Mouse (Mus musculus): ENCODE measurements at regions not wholly inside any gene's neighbourhood (a gene's known extent, or its start where the extent isn't known, plus 50 kb on each side); places are given as distances from the start of the nearest gene placed in this dataset.

DNA sequence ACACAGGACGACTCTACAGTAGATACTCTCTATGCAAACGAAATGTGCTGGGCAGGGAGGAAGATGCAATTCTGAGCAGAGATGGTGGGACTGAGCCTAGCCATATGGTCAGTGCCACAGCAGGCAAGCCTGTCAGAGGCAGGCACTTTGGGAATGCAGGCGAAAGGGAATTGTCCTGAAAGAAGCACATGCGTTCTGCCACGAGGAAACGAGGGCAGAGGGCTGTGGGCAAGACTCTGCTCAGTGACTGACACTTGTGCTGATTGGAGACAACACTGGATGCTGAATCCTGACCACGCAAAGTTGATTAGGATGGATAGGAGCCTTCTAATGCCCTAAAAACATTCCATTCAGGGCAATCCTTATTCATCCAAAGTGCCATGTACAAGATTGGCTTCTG is 350.5 kb upstream of the Fam92a start:
- Histone ChIP-seq H3K36me3 (replicated peaks; ENCODE audit: low read length) (no peaks in the 10 kb centered on the region), H3K27me3 (replicated peaks) (no peaks in the 10 kb centered on the region), H3K4me3 (replicated peaks) (no peak overlapping the region), H3K4me1 (peaks cover 4% of the 10 kb centered on the region; the same call in 1 of the 2 replicates), H3K9me3 (peaks cover 4% of the 10 kb centered on the region; the same call in 1 of the 2 replicates)
- TF ChIP-seq FLI1 (IDR thresholded peaks at IDR 0.05; ENCODE audit: low read length) (no peak), GATA1 (IDR thresholded peaks at IDR 0.05; ENCODE audit: borderline replicate concordance, low read length) (no peak)

DNA sequence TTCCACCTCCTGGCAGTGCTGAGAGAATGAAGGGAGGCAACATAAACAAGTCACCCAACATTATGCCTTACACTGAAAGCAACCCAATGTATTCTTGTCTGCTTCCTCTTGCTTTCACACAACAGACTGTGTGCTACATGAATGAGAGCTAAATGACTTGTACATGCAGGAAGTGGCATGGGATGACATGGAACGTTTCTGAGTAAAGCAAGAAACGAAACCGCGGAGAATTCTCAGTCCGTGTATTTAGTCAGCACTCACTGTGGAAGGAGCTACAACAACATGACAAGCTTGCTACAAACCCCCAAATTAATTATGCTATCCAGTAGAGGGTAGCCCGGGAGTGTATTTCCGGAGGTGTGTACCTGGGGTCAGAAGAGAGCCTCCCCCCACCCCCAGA is 349.4 kb upstream of the Fam92a start:
- TF ChIP-seq FLI1 (IDR thresholded peaks at IDR 0.05; ENCODE audit: low read length) (no peak), GATA1 (IDR thresholded peaks at IDR 0.05; ENCODE audit: borderline replicate concordance, low read length) (no peak)
- Histone ChIP-seq H3K4me1 (peaks cover 4% of the 10 kb centered on the region; the same call in 1 of the 2 replicates), H3K4me3 (replicated peaks) (no peak overlapping the region), H3K9me3 (peaks cover 6% of the 10 kb centered on the region; the same call in 1 of the 2 replicates), H3K36me3 (replicated peaks; ENCODE audit: low read length) (no peaks in the 10 kb centered on the region), H3K27me3 (replicated peaks) (no peaks in the 10 kb centered on the region)

DNA sequence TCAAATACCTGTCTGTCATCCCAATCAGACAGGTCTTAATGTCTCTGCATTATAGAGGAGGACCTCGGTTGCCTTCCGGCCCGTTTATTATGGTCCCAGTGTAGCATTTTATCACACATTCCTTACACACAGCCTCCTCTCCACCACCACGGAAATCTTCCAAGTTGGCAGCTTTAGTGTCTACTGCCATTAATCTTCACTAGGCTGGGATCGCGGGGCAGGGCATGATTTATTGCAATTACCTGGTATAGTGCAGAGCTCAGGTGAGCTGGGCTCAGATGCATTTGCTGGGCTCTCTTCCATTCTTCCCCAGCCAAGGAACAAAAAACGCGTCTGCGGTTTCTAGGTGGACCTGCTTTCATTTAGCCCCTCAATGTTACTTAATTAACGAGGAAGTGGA is 344.7 kb upstream of the Fam92a start:
- H3K36me3 ChIP-seq (replicated peaks; ENCODE audit: low read length): no peaks in the 10 kb centered on the region
- TF ChIP-seq GATA1 (IDR thresholded peaks at IDR 0.05; ENCODE audit: borderline replicate concordance, low read length): no peak
- no peak for TF ChIP-seq FLI1 (IDR thresholded peaks at IDR 0.05; ENCODE audit: low read length)
- no peak overlapping the region for H3K4me3 ChIP-seq (replicated peaks)

DNA sequence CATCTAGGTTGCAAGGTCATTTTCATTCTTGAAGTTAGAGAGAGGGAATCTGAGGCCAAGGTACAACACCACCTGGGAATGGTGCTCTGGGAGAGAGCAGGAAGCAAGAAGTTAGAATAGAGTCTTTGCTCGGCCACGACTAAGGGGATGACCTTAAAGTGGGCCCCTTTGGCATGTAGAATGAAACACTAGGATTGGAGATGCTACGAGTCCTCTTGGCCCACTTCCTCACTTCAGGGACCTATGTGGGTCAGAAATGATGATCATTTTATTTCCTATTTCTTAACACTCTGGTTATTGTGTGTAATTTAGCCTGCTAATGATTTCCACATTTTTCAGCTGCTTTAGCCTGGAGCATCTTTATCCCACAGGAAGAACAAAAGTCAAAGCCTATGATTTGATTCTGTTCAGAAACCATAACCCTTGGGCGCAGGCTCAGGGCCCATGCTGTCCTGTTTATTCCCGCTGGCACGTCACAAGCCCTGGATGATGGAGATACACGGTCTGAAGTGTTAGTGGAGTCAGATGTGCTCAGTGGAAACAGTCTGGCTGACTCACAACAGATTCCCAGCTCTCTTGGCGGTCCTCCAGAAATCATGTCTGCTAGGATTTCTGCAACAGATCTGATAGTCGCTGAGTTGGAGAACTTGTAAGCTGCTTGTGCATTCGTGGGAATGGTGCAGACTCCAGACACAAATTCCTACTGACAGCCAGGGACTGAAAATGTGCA is 340.0 kb upstream of the Fam92a start:
- H3K27me3 ChIP-seq (replicated peaks): no peaks in the 10 kb centered on the region
- 0 out of 2 replicates have a peak, but pooled peaks cover 5% of the 10 kb centered on the region for H3K9me3 ChIP-seq
- no peaks in the 10 kb centered on the region for H3K36me3 ChIP-seq (replicated peaks; ENCODE audit: low read length)
- TF ChIP-seq FLI1 (IDR thresholded peaks at IDR 0.05; ENCODE audit: low read length) (no peak), GATA1 (IDR thresholded peaks at IDR 0.05; ENCODE audit: borderline replicate concordance, low read length) (no peak)
- no peak overlapping the region for H3K4me3 ChIP-seq (replicated peaks)
- no peaks in the 10 kb centered on the region for H3K4me1 ChIP-seq

More for the DNA sequence above, 344.7 kb upstream of the Fam92a start:
- Histone ChIP-seq H3K4me1 (no peaks in the 10 kb centered on the region), H3K27me3 (replicated peaks) (no peaks in the 10 kb centered on the region), H3K9me3 (0 out of 2 replicates have a peak, but pooled peaks cover 5% of the 10 kb centered on the region)

DNA sequence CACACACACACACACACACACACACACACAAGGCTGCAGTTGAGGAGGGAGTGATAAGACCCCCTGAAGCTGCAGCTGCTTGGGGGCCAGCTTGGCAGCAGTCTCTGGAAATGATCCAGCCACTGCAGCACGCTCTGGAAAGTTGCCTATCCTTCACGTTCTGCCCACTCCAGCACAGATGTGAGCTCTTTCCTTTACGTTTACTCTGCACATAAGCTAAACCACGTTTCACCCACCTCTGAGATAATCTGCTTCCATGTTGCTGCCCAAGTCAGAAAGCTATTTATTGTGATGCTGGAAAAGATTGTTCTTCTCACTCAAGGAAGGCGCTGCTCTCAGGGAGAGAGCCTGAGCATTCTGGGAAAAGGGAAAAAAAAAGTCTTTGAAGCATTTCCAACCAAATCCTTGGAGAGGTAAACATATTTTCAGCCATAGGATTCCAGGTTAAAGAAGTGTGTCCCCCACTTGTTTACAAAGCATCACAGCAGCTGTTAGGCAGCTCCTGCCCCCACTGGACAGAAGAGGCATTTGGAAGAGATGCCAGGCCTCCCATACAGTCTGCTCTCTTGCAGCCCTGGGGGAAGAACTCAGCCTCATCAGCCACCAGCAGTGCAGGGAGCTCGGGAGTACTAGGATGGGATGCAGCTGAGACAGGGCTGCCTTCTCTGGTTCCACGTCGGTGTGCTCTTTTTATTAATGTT is 335.2 kb upstream of the Fam92a start:
- Histone ChIP-seq H3K27me3 (replicated peaks) (no peaks in the 10 kb centered on the region), H3K4me1 (no peaks in the 10 kb centered on the region), H3K36me3 (replicated peaks; ENCODE audit: low read length) (no peaks in the 10 kb centered on the region), H3K4me3 (replicated peaks) (no peak overlapping the region), H3K9me3 (0 out of 2 replicates have a peak, but pooled peaks cover 2% of the 10 kb centered on the region)
- TF ChIP-seq GATA1 (IDR thresholded peaks at IDR 0.05; ENCODE audit: borderline replicate concordance, low read length) (no peak), FLI1 (IDR thresholded peaks at IDR 0.05; ENCODE audit: low read length) (no peak)

DNA sequence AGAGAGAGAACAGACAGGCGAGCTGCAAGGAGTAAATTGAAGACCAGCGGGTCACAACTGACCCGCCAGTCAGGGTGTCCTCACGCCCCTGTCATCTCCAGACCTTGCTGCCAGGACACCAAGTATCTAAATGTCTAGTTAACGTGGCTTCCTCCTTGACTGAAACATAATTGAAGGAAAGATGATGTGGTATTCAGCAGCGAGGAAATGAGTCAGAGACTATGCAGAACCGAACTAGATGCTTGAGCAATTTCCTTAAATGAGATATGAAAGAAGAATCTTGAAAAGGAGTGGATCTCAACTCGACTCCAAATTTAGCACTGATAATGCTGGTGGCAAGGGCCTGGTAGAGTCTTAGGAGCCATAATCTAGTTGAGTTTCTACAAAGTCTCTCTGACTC is 329.3 kb upstream of the Fam92a start:
- H3K9me3 ChIP-seq: 0 out of 2 replicates have a peak, but pooled peaks cover 8% of the 10 kb centered on the region
- no peak overlapping the region for H3K4me3 ChIP-seq (replicated peaks)
- H3K4me1 ChIP-seq: no peaks in the 10 kb centered on the region
- H3K36me3 ChIP-seq (replicated peaks; ENCODE audit: low read length): no peaks in the 10 kb centered on the region
- no peaks in the 10 kb centered on the region for H3K27me3 ChIP-seq (replicated peaks)
- TF ChIP-seq FLI1 (IDR thresholded peaks at IDR 0.05; ENCODE audit: low read length) (no peak), GATA1 (IDR thresholded peaks at IDR 0.05; ENCODE audit: borderline replicate concordance, low read length) (no peak)

DNA sequence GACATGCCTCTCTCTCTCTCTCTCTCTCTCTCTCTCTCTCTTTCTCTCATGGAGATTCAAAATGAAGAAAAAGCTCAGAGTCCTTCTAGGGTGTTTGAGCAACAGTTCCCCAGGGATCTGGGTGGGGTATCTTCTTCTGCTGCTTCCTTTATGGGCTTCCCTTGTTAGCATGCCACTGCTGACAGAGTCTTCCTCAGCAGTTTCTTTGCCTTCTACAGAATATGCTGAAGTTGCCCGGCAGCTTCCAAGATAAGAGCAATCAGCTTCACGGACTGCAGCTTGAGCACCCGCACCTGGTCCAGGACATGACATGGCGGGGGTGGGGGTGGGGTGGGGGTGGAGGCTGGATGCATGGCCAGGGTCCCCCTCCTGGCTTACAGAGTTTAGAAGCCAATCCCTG is 326.6 kb upstream of the Fam92a start:
- H3K4me3 ChIP-seq (replicated peaks): no peak overlapping the region
- no peaks in the 10 kb centered on the region for H3K27me3 ChIP-seq (replicated peaks)
- TF ChIP-seq FLI1 (IDR thresholded peaks at IDR 0.05; ENCODE audit: low read length) (no peak), GATA1 (IDR thresholded peaks at IDR 0.05; ENCODE audit: borderline replicate concordance, low read length) (no peak)
- H3K4me1 ChIP-seq: no peaks in the 10 kb centered on the region
- no peaks in the 10 kb centered on the region for H3K36me3 ChIP-seq (replicated peaks; ENCODE audit: low read length)
- 0 out of 2 replicates have a peak, but pooled peaks cover 8% of the 10 kb centered on the region for H3K9me3 ChIP-seq

DNA sequence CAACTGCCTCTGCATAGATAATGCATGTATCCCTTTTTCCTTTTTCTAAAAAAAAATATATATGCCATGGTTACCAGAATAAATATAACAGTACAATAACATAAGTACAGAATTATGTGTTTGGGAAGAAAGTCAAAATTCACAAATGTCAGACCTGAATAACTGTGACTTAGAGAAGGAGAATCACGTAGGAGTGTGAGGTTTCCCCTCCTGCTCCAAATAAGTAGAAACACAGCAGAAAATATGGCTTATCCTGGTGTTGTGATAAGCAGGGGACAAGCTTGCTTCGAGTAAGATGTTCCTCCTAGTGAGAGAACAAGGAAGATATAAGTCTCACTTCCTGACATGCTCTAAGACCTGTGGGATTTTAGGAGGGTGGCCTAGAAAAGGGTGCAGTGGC is 320.7 kb upstream of the Fam92a start:
- H3K4me3 ChIP-seq (replicated peaks): no peak overlapping the region
- H3K4me1 ChIP-seq: no peaks in the 10 kb centered on the region
- H3K27me3 ChIP-seq (replicated peaks): no peaks in the 10 kb centered on the region
- peaks cover 5% of the 10 kb centered on the region for H3K9me3 ChIP-seq
- TF ChIP-seq FLI1 (IDR thresholded peaks at IDR 0.05; ENCODE audit: low read length): no peak
- TF ChIP-seq GATA1 (IDR thresholded peaks at IDR 0.05; ENCODE audit: borderline replicate concordance, low read length): no peak
- no peaks in the 10 kb centered on the region for H3K36me3 ChIP-seq (replicated peaks; ENCODE audit: low read length)

DNA sequence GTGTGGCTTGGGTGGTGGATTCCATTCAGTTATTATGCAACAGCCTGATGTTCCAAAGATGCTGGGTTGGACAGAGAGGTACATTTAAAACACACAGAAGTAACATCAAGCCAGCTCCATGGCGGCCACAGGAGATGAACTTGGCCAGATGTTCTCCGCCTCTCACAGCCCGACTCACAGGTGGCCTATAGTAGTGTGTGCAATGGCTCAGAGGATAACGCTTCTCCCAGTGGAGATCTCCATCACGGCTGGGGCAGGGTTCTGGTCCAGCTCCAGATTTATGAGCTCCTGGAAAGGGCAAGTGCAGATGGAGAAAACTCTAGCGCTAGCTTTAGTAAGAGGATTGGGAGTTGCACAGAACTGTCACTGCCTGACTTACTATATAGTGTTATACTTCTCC is 319.5 kb upstream of the Fam92a start:
- H3K27me3 ChIP-seq (replicated peaks): no peaks in the 10 kb centered on the region
- H3K9me3 ChIP-seq: peaks cover 5% of the 10 kb centered on the region
- no peak overlapping the region for H3K4me3 ChIP-seq (replicated peaks)
- H3K4me1 ChIP-seq: no peaks in the 10 kb centered on the region
- TF ChIP-seq FLI1 (IDR thresholded peaks at IDR 0.05; ENCODE audit: low read length) (no peak), GATA1 (IDR thresholded peaks at IDR 0.05; ENCODE audit: borderline replicate concordance, low read length) (no peak)
- H3K36me3 ChIP-seq (replicated peaks; ENCODE audit: low read length): no peaks in the 10 kb centered on the region

DNA sequence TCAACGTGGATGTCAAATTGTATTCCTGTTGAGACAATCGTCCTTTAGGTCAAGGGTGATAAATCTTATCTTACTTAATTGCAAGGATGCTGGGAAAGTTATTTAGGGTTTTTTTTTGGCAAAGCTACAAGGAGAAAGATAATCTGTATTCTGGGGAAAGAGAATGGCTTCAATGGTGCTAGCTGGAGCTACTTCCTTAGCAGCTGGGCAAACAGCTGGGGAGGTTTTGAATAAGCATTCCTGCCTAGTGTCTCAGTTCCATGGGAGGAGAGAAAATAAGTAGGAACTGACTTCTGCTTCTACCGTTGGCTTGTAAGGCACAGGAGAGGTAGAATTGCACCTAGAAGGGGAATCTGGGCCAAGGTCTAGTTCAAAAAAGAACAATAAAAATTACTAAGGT is 318.3 kb upstream of the Fam92a start:
- Histone ChIP-seq H3K4me1 (no peaks in the 10 kb centered on the region), H3K9me3 (peaks cover 5% of the 10 kb centered on the region), H3K27me3 (replicated peaks) (no peaks in the 10 kb centered on the region), H3K4me3 (replicated peaks) (no peak overlapping the region), H3K36me3 (replicated peaks; ENCODE audit: low read length) (no peaks in the 10 kb centered on the region)
- TF ChIP-seq GATA1 (IDR thresholded peaks at IDR 0.05; ENCODE audit: borderline replicate concordance, low read length) (no peak), FLI1 (IDR thresholded peaks at IDR 0.05; ENCODE audit: low read length) (no peak)

Data from megakaryocyte, embryonic 14.5 days (primary cell).